Mouse (Mus musculus) testis, adult 2 months (tissue): Measurements from ENCODE around the gene Fntb.

Experiments used
- CTCF ChIP-seq: fragments of 200-500 bp; IDR thresholded peaks from 2 replicates; pipeline ENCODE4 v1.5.1; 2012; ENCODE audit warnings: low read depth, mild to moderate bottlenecking, inconsistent platforms, low read length, moderate library complexity; ENCODE audit not compliant: control insufficient read depth, insufficient read depth, insufficient replicate concordance
- POLR2A ChIP-seq: fragments of 200-500 bp; IDR thresholded peaks from 2 replicates; pipeline ENCODE4 v1.6.1; 2012; ENCODE audit warnings: low read depth, mild to moderate bottlenecking, inconsistent platforms, low read length, moderate library complexity; ENCODE audit not compliant: control insufficient read depth

DNA sequence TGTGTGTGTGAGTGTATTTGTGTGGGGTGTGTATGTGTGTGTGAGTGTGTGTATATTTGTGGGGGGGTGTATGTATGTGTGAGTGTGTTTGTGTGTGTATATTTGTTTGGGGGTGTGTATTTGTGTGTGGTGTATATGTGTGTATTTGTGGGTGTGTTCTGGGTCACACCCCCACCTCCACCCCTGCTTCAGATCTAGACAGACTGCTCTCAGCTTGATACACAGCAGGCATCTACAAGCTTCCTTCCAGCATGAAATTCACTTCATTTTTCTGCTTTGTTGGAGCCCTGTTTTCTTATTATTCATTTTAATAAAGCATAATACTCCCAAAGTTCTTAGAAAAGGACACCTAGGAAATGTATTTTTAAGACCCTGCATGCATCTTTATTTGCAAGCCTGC, 132.8 kb downstream of the Fntb start:
- TF ChIP-seq CTCF: no peak
- TF ChIP-seq POLR2A: no peak
